Mouse (Mus musculus): ENCODE data around the gene Iqub.

Gene Iqub

GRCm38 (mm10) chr6:24514552-24515284, at the start of gene Iqub:
Iqub (minus strand) TSS chr6:24515067.
- DNase-seq (ENCODE audit: low read depth, low spot score) = no peak

- no peak for DNase-seq (ENCODE audit: low read depth, low spot score)
Observed at GRCm38 (mm10) chr6:24564081-24564480, 49.2 kb upstream of the Iqub start.

- no peak for DNase-seq (ENCODE audit: low read depth, low spot score)
Observed at GRCm38 (mm10) chr6:24555488-24555887, 40.6 kb upstream of the Iqub start.

- no peak for DNase-seq (ENCODE audit: low read depth, low spot score)
Observed at GRCm38 (mm10) chr6:24554427-24555086, 39.7 kb upstream of the Iqub start.

- no peak for DNase-seq (ENCODE audit: low read depth, low spot score)
Observed at GRCm38 (mm10) chr6:24552046-24552445, 37.2 kb upstream of the Iqub start.

GRCm38 (mm10) chr6:24549801-24550200, 34.9 kb upstream of the Iqub start:
- DNase-seq (ENCODE audit: low read depth, low spot score) = no peak

GRCm38 (mm10) chr6:24546716-24547420, 32.0 kb upstream of the Iqub start:
- DNase-seq (ENCODE audit: low read depth, low spot score) = no peak

GRCm38 (mm10) chr6:24543119-24543591, 28.3 kb upstream of the Iqub start:
- DNase-seq (ENCODE audit: low read depth, low spot score) = no peak

GRCm38 (mm10) chr6:24542393-24542792, 27.5 kb upstream of the Iqub start:
- no peak for DNase-seq (ENCODE audit: low read depth, low spot score)

GRCm38 (mm10) chr6:24540106-24540505, 25.2 kb upstream of the Iqub start:
- DNase-seq (ENCODE audit: low read depth, low spot score) = no peak

GRCm38 (mm10) chr6:24538435-24538834, 23.6 kb upstream of the Iqub start:
- DNase-seq (ENCODE audit: low read depth, low spot score) = no peak

- no peak for DNase-seq (ENCODE audit: low read depth, low spot score)
Observed at GRCm38 (mm10) chr6:24532804-24533203, 17.9 kb upstream of the Iqub start.

- no peak for DNase-seq (ENCODE audit: low read depth, low spot score)
Observed at GRCm38 (mm10) chr6:24530711-24531420, 16.0 kb upstream of the Iqub start.

- peak; percentile 72 for DNase-seq (ENCODE audit: low read depth, low spot score)
Observed at GRCm38 (mm10) chr6:24530166-24530565, 15.3 kb upstream of the Iqub start.

- no peak for DNase-seq (ENCODE audit: low read depth, low spot score)
Observed at GRCm38 (mm10) chr6:24528064-24528243, 13.1 kb upstream of the Iqub start, which contains the start of gene Asb15. Asb15 (plus strand) TSS chr6:24528144.

GRCm38 (mm10) chr6:24527155-24528063, 12.5 kb upstream of the Iqub start, which contains the start of gene Ndufa5:
Ndufa5 (minus strand) TSS chr6:24528013.
- peak; percentile 96 for DNase-seq (ENCODE audit: low read depth, low spot score)

- DNase-seq (ENCODE audit: low read depth, low spot score) = no peak
Observed at GRCm38 (mm10) chr6:24525705-24526104, 10.8 kb upstream of the Iqub start.

GRCm38 (mm10) chr6:24516197-24516596, 1.3 kb upstream of the Iqub start:
- DNase-seq (ENCODE audit: low read depth, low spot score) = peak; percentile 45

GRCm38 (mm10) chr6:24504141-24504540, 10.7 kb downstream of the Iqub start:
- no peak for DNase-seq (ENCODE audit: low read depth, low spot score)

- DNase-seq (ENCODE audit: low read depth, low spot score) = peak; percentile 21
Observed at GRCm38 (mm10) chr6:24490341-24490740, 24.5 kb downstream of the Iqub start.

GRCm38 (mm10) chr6:24486530-24486929, 28.3 kb downstream of the Iqub start:
- DNase-seq (ENCODE audit: low read depth, low spot score) = no peak

Measured in A20 (cell line).